Mouse (Mus musculus): ENCODE results near the gene Cad. TPM values are rescaled to one million over a fixed set of nuclear protein-coding genes. Genes with fewer than 3 reads are reported as not detected.

Cad gene
- polyA plus RNA-seq (2012), result 640 and 661 TPM in 2 replicates

GRCm38 (mm10) chr5:31054261-31055215, at the start of gene Cad:
TSS of gene Cad (plus strand) at chr5:31054780.
- no peak for TF ChIP-seq GATA1 (IDR thresholded peaks at IDR 0.05; ENCODE audit: low read length)

DNA sequence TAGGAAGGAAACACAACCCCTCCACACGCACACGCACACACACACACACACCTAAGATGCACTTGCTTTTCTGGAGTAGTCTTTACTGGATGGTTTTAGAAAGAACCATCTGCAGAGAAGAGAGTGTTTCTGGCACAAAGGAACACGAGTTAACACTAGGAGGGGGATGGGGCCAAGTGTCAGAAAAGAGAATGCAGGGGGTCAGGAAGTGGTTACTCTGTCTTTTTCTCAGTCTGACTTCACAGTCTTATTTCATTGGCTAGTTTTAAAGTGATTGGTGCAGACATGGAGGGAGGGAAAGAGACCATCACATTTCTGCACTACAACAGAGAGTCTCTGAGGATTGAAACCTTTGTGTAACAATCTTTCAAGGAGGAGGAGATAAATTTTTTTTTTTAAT, 41.8 kb upstream of the Cad start:
- TF ChIP-seq GATA1 (IDR thresholded peaks at IDR 0.05; ENCODE audit: low read length), result no peak

GRCm38 (mm10) chr5:31015913-31016312, 38.7 kb upstream of the Cad start:
- no peak for TF ChIP-seq GATA1 (IDR thresholded peaks at IDR 0.05; ENCODE audit: low read length)

DNA sequence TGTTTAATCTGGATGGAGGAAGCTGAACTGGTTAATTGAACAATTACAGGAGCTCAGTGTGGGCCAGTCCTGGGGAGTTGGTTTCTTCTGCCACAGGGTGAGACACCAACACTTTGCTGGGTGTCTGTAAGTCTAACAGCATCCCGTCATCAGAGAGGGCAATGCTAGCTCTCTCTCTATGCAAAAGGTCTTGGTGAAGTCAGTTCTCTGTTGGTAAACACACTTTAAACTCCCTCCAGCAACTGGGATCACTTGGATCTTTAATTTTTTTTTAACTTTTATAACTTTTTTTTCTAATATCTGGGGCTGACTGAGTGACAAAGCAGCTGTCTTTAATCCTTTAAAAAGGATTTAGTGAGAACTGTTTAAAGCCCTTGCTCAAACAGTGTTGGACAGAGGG, 31.9 kb upstream of the Cad start:
- no peak for TF ChIP-seq GATA1 (IDR thresholded peaks at IDR 0.05; ENCODE audit: low read length)

DNA sequence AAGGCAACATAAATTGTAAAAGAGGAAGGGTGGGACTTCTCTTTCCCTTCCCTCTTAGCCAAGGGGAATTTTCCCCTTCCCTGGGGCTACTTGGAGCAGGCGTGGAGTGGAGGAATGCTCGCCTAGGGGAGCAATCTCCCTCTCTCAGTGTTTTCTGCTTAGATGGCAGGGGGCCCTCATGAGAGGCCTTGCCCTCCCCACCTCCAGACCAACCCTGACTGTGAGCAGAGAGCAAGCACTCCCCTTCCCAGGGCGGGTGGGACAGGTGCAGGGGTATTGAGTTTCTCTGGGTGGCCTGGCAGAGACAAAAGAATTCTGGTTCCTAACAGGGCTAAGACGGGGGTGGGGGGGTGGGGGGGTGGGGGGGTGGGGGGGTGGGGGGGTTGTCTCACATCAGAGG, 31.3 kb upstream of the Cad start:
- no peak for TF ChIP-seq GATA1 (IDR thresholded peaks at IDR 0.05; ENCODE audit: low read length)

- TF ChIP-seq GATA1 (IDR thresholded peaks at IDR 0.05; ENCODE audit: low read length), result no peak
Observed at GRCm38 (mm10) chr5:31024641-31025040, 29.9 kb upstream of the Cad start.

GRCm38 (mm10) chr5:31030926-31031325, 23.7 kb upstream of the Cad start:
- no peak for TF ChIP-seq GATA1 (IDR thresholded peaks at IDR 0.05; ENCODE audit: low read length)

DNA sequence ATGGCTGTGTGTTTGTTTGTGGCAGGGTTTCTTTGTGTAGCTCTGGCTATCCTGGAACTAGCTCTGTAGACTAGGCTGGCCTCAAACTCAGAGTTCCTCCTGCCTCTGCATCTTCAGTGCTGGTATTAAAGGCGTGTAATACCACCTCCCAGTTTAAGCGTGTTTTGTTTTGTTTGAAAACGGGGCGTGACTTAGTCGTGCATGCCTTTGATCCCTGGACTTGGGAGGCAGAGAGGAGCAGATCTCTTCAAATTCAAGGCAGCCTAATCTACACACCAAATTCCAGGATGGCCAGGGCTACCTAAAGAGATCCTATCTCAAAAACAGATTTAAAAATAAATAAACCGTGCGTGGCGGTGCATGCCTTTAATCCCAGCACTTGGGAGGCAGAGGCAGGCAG, 23.1 kb upstream of the Cad start:
- no peak for TF ChIP-seq GATA1 (IDR thresholded peaks at IDR 0.05; ENCODE audit: low read length)

DNA sequence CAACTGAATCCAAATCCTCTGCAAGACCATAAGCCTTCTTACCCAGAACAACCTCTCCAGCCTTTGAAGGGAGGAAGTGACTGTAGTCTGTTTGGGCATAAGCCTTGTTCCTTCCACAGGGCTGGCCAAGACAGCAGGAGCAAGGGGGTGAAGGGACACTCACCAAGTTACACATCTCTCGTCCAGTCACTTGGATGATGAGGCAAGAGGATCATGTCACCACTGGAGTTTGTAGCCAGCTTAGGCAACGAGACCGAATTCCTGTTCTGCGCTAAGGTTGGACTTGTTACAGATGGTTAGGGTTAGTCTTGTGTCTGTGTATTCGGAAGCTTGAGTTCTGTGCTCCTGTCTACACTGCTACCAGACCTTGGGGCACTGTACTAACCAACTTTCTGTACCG, 19.9 kb upstream of the Cad start:
- no peak for TF ChIP-seq GATA1 (IDR thresholded peaks at IDR 0.05; ENCODE audit: low read length)

- no peak for TF ChIP-seq GATA1 (IDR thresholded peaks at IDR 0.05; ENCODE audit: low read length)
Observed at GRCm38 (mm10) chr5:31038171-31038845, 16.3 kb upstream of the Cad start.

GRCm38 (mm10) chr5:31046416-31046815, 8.2 kb upstream of the Cad start:
- no peak for TF ChIP-seq GATA1 (IDR thresholded peaks at IDR 0.05; ENCODE audit: low read length)

GRCm38 (mm10) chr5:31047074-31047473, 7.5 kb upstream of the Cad start:
- no peak for TF ChIP-seq GATA1 (IDR thresholded peaks at IDR 0.05; ENCODE audit: low read length)

- TF ChIP-seq GATA1 (IDR thresholded peaks at IDR 0.05; ENCODE audit: low read length), result no peak
Observed at GRCm38 (mm10) chr5:31047848-31048762, 6.5 kb upstream of the Cad start, which contains the start of gene Atraid. TSS of gene Atraid (plus strand) at chr5:31048312.

- no peak for TF ChIP-seq GATA1 (IDR thresholded peaks at IDR 0.05; ENCODE audit: low read length)
Observed at GRCm38 (mm10) chr5:31048763-31049641, 5.6 kb upstream of the Cad start, which contains the start of gene Slc5a6. TSS of gene Slc5a6 (minus strand) at chr5:31048924.
